Mouse (Mus musculus) CH12.LX (cell line): Measurements from ENCODE around the gene Col24a1. TPM values are rescaled to one million over a fixed set of nuclear protein-coding genes. Genes with fewer than 3 reads are reported as not detected.

Source experiments
- DNase-seq: peaks from one replicate; pipeline ENCODE4 v3.0.0-alpha.2; 2013; ENCODE audit errors: extremely low read depth
- H3K27ac ChIP-seq: 2 replicates; pipeline ENCODE4 v1.5.1; 2012; ENCODE audit warnings: low read depth, mild to moderate bottlenecking, control low read depth, moderate library complexity; ENCODE audit not compliant: insufficient read depth
- H3K27me3 ChIP-seq: replicated peaks from 2 replicates; pipeline ENCODE3; 2012; ENCODE audit warnings: inconsistent platforms
- H3K36me3 ChIP-seq, 2 experiments: replicated peaks in 1 of 2; 2 replicates each; pipeline versions ENCODE3 to v1.6.1; 2012; ENCODE audit warnings: inconsistent platforms in 1 of 2, low read length in 1 of 2, mild to moderate bottlenecking in 1 of 2, mixed read lengths in 1 of 2, moderate library complexity in 1 of 2; ENCODE audit not compliant: control insufficient read depth in 1 of 2, insufficient read depth in 1 of 2
- H3K4me1 ChIP-seq, 2 experiments: 2 replicates each; pipeline ENCODE4 v1.6.1; 2012; ENCODE audit warnings: inconsistent platforms in 1 of 2, moderate library complexity in 1 of 2; ENCODE audit not compliant: insufficient read depth in 2 of 2, control insufficient read depth in 1 of 2
- H3K4me2 ChIP-seq: 2 replicates; pipeline ENCODE4 v1.6.1; 2012; ENCODE audit warnings: low read depth, mild to moderate bottlenecking, control low read depth; ENCODE audit not compliant: poor library complexity, insufficient read depth, severe bottlenecking
- H3K4me3 ChIP-seq, 3 experiments: fragments of 150-350 bp in 1 of 3; sonication (generic) in 1 of 3; replicated peaks in 1 of 3; 2 replicates each; pipeline versions ENCODE3 to v1.5.1; 2011 to 2012; ENCODE audit warnings: low read depth in 2 of 3, low read length in 2 of 3, mild to moderate bottlenecking in 2 of 3, moderate library complexity in 2 of 3, control low read depth in 1 of 3, improper control_type of control experiment in 1 of 3, inconsistent platforms in 1 of 3, mixed read lengths in 1 of 3; ENCODE audit not compliant: poor library complexity in 1 of 3
- H3K79me2 ChIP-seq: replicated peaks from 2 replicates; pipeline ENCODE4 v1.6.1; 2012; ENCODE audit warnings: mild to moderate bottlenecking, moderate library complexity; ENCODE audit not compliant: control insufficient read depth, poor library complexity, insufficient read depth, severe bottlenecking; ENCODE audit errors: extremely low read depth
- H3K9ac ChIP-seq: 2 replicates; pipeline ENCODE4 v1.6.1; 2012; ENCODE audit warnings: low read depth, mild to moderate bottlenecking, control low read depth, moderate library complexity; ENCODE audit not compliant: insufficient read depth
- H3K9me3 ChIP-seq: replicated peaks from 2 replicates; pipeline ENCODE3; 2012; ENCODE audit warnings: low read length, inconsistent platforms, mixed read lengths
- BHLHE40 ChIP-seq: IDR thresholded peaks from 2 replicates; pipeline ENCODE4 v1.6.1; 2011; ENCODE audit warnings: mild to moderate bottlenecking, low read depth, low read length, improper control_type of control experiment
- CHD1 ChIP-seq: IDR thresholded peaks from 2 replicates; pipeline ENCODE4 v1.6.1; 2012; ENCODE audit warnings: low read depth, low read length, improper control_type of control experiment, inconsistent platforms
- CTCF ChIP-seq, 2 experiments: IDR thresholded peaks in 1 of 2; conservative IDR thresholded peaks in 1 of 2; 2 replicates each; pipeline ENCODE4 v1.5.1; 2011 to 2012; ENCODE audit warnings: low read depth in 2 of 2, low read length in 2 of 2, improper control_type of control experiment in 1 of 2, inconsistent platforms in 1 of 2, mild to moderate bottlenecking in 1 of 2, moderate library complexity in 1 of 2
- E2F4 ChIP-seq: IDR thresholded peaks from 2 replicates; pipeline ENCODE4 v1.6.1; 2011; ENCODE audit warnings: low read depth, low read length, improper control_type of control experiment; ENCODE audit not compliant: insufficient replicate concordance
- ELF1 ChIP-seq: IDR thresholded peaks from 2 replicates; pipeline ENCODE4 v1.6.1; 2014; ENCODE audit warnings: low read depth, mild to moderate bottlenecking, inconsistent platforms, low read length, improper control_type of control experiment
- EP300 ChIP-seq: IDR thresholded peaks from 2 replicates; pipeline ENCODE4 v1.6.1; 2011; ENCODE audit warnings: low read length, improper control_type of control experiment
- GABPA ChIP-seq: IDR thresholded peaks from 2 replicates; pipeline ENCODE4 v1.6.1; 2012; ENCODE audit warnings: low read depth, low read length, improper control_type of control experiment, inconsistent platforms; ENCODE audit not compliant: insufficient replicate concordance
- HCFC1 ChIP-seq: IDR thresholded peaks from 2 replicates; pipeline ENCODE4 v1.6.1; 2012; ENCODE audit warnings: low read depth, mild to moderate bottlenecking, inconsistent platforms, low read length, improper control_type of control experiment
- IRF4 ChIP-seq: IDR thresholded peaks from 2 replicates; pipeline ENCODE4 v1.6.1; 2014; ENCODE audit warnings: low read depth, mild to moderate bottlenecking, inconsistent platforms, low read length, improper control_type of control experiment
- JUN ChIP-seq: IDR thresholded peaks from 2 replicates; pipeline ENCODE4 v1.6.1; 2011; ENCODE audit warnings: low read depth, mild to moderate bottlenecking, low read length, improper control_type of control experiment, moderate library complexity; ENCODE audit not compliant: insufficient read depth
- JUND ChIP-seq: conservative IDR thresholded peaks from 2 replicates; pipeline ENCODE4 v1.6.1; 2011; ENCODE audit warnings: low read depth, low read length, improper control_type of control experiment
- KAT2A ChIP-seq: IDR thresholded peaks from 2 replicates; pipeline ENCODE4 v1.6.1; 2012; ENCODE audit warnings: low read length, improper control_type of control experiment, inconsistent platforms; ENCODE audit not compliant: insufficient replicate concordance
- MAFK ChIP-seq: IDR thresholded peaks from 2 replicates; pipeline ENCODE4 v1.6.1; 2011; ENCODE audit warnings: low read length, improper control_type of control experiment; ENCODE audit not compliant: insufficient replicate concordance
- MAX ChIP-seq: IDR thresholded peaks from 2 replicates; pipeline ENCODE4 v1.6.1; 2011; ENCODE audit warnings: low read length, improper control_type of control experiment
- MAZ ChIP-seq: IDR thresholded peaks from 2 replicates; pipeline ENCODE4 v1.6.1; 2012; ENCODE audit warnings: low read depth, mild to moderate bottlenecking, inconsistent platforms, low read length, improper control_type of control experiment, moderate library complexity
- MEF2A ChIP-seq: IDR thresholded peaks from 2 replicates; pipeline ENCODE4 v1.6.1; 2014; ENCODE audit warnings: low read depth, mild to moderate bottlenecking, inconsistent platforms, low read length, improper control_type of control experiment, borderline replicate concordance
- MXI1 ChIP-seq: IDR thresholded peaks from 2 replicates; pipeline ENCODE4 v1.6.1; 2011; ENCODE audit warnings: mild to moderate bottlenecking, low read depth, low read length, improper control_type of control experiment
- NELFE ChIP-seq: IDR thresholded peaks from 2 replicates; pipeline ENCODE4 v1.6.1; 2011; ENCODE audit warnings: low read depth, low read length, improper control_type of control experiment
- PAX5 ChIP-seq: IDR thresholded peaks from 2 replicates; pipeline ENCODE4 v1.6.1; 2012; ENCODE audit warnings: low read length, inconsistent platforms, mixed read lengths
- POLR2A ChIP-seq: IDR thresholded peaks from 2 replicates; pipeline ENCODE4 v1.6.1; 2011; ENCODE audit warnings: low read depth, mild to moderate bottlenecking, improper control_type of control experiment, low read length
- POLR2AphosphoS2 ChIP-seq: IDR thresholded peaks from 2 replicates; pipeline ENCODE4 v1.6.1; 2011; ENCODE audit warnings: low read depth, low read length, improper control_type of control experiment
- RAD21 ChIP-seq: IDR thresholded peaks from 2 replicates; pipeline ENCODE4 v1.6.1; 2011; ENCODE audit warnings: low read depth, mild to moderate bottlenecking, low read length, improper control_type of control experiment, moderate library complexity
- SIN3A ChIP-seq: IDR thresholded peaks from 2 replicates; pipeline ENCODE4 v1.6.1; 2012; ENCODE audit warnings: low read length, improper control_type of control experiment, inconsistent platforms
- SMC3 ChIP-seq: IDR thresholded peaks from 2 replicates; pipeline ENCODE4 v1.6.1; 2011; ENCODE audit warnings: low read depth, low read length, improper control_type of control experiment
- TBP ChIP-seq: conservative IDR thresholded peaks from 2 replicates; pipeline ENCODE4 v1.6.1; 2011; ENCODE audit warnings: low read depth, low read length, improper control_type of control experiment
- TCF12 ChIP-seq: IDR thresholded peaks from 2 replicates; pipeline ENCODE4 v1.6.1; 2014; ENCODE audit warnings: low read depth, mild to moderate bottlenecking, inconsistent platforms, low read length, improper control_type of control experiment
- UBTF ChIP-seq: IDR thresholded peaks from 2 replicates; pipeline ENCODE4 v1.6.1; 2012; ENCODE audit warnings: low read depth, mild to moderate bottlenecking, inconsistent platforms, low read length, improper control_type of control experiment, moderate library complexity
- USF1 ChIP-seq: IDR thresholded peaks from 2 replicates; pipeline ENCODE4 v1.6.1; 2014; ENCODE audit warnings: low read depth, mild to moderate bottlenecking, inconsistent platforms, low read length, improper control_type of control experiment
- ZKSCAN1 ChIP-seq: IDR thresholded peaks from 2 replicates; pipeline ENCODE4 v1.6.1; 2012; ENCODE audit warnings: low read depth, inconsistent platforms, low read length, improper control_type of control experiment, borderline replicate concordance
- ZMIZ1 ChIP-seq: IDR thresholded peaks from 2 replicates; pipeline ENCODE4 v1.6.1; 2012; ENCODE audit warnings: low read depth, mild to moderate bottlenecking, inconsistent platforms, low read length, improper control_type of control experiment
- ZNF384 ChIP-seq: IDR thresholded peaks from 2 replicates; pipeline ENCODE4 v1.6.1; 2012; ENCODE audit warnings: low read depth, low read length, improper control_type of control experiment, inconsistent platforms
- dilution Hi-C: fragments of 300-500 bp; cut with MboI; formaldehyde crosslinking; loops from 2 replicates; pipeline ENCODE4 v1.14.3; 2020; ENCODE audit warnings: low sequenced_read_pairs; ENCODE audit not compliant: extremely low pct_unique_long_range_greater_than_20kb, extremely low pct_ligation_motif_present
- in situ Hi-C: fragments of 300-500 bp; cut with MboI; formaldehyde crosslinking; loops from 3 replicates; pipeline ENCODE4 v1.14.3; 2019; ENCODE audit warnings: low sequenced_read_pairs, low pct_ligation_motif_present, low pct_unique_long_range_greater_than_20kb, mixed read lengths
- polyA plus RNA-seq: library from polyadenylated mRNA; unstranded; fragments of >175 nt; gene quantifications from 2 replicates; pipeline ENCODE4 v1.2.1, GENCODE M21; 2012; ENCODE audit warnings: low read depth; ENCODE audit not compliant: insufficient read length
- total RNA-seq, 2 experiments: library from RNA; depleted of rRNA; stranded (reverse); fragments of 300-350 nt in 1 of 2; fragments of >200 nt in 1 of 2; gene quantifications; 2 replicates each; pipeline ENCODE4 v1.2.3; 2012 to 2014

Gene Col24a1
- total and polyA plus RNA-seq, 3 experiments: 0.10 TPM; not detected in 2

DNA sequence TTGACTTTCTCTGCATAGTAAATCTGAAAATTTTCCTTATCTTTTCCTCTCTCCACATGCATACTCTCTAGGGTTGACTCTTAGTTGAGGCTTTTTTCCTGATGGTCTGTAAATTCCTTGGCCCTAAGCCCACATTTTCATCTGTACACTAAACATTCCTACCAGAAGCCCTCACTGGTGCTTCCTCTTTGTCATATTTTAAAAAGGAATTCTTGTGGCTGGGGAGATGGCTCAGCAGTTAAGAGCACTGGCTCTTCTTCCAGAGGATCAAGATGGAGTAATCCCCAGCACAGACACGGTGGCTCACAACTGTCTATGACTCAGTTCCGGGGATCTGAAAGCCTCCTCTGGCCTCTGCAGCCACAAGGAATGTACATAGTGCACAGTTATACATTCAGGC lies 128.1 kb downstream of the Col24a1 start:
- no peak for DNase-seq
- no peaks in the 10 kb centered on the region for H3K36me3 ChIP-seq
- TF ChIP-seq TCF12 (no peak), MAFK (no peak), SIN3A (no peak), POLR2AphosphoS2 (no peak), UBTF (no peak), KAT2A (no peak), MEF2A (no peak), CTCF (conservative IDR thresholded peaks at IDR 0.05 in 1 of 2, IDR thresholded peaks at IDR 0.05 in 1 of 2; ENCODE audit: low read depth in 2 of 2, low read length in 2 of 2) (no peak), MXI1 (no peak), JUND (no peak), MAX (no peak)
- no peak overlapping the region for H3K27ac ChIP-seq
- H3K9ac ChIP-seq: no peak overlapping the region
- dilution Hi-C loops: no loop called here
- H3K9me3 ChIP-seq: no peaks in the 10 kb centered on the region
- H3K4me3 ChIP-seq: no peak overlapping the region
- in situ Hi-C loops: loop anchor here (25.0 kb wide), 1 partner anchor 492 kb away; the partner anchor contains the start of gene Bcl10
- no peak overlapping the region for H3K4me2 ChIP-seq
- no peaks in the 10 kb centered on the region for H3K27me3 ChIP-seq
- H3K4me1 ChIP-seq: peaks cover 3 to 17% of the 10 kb centered on the region in 2 experiments; a peak in 2 of 4 replicates
- H3K79me2 ChIP-seq: no peaks in the 10 kb centered on the region

DNA sequence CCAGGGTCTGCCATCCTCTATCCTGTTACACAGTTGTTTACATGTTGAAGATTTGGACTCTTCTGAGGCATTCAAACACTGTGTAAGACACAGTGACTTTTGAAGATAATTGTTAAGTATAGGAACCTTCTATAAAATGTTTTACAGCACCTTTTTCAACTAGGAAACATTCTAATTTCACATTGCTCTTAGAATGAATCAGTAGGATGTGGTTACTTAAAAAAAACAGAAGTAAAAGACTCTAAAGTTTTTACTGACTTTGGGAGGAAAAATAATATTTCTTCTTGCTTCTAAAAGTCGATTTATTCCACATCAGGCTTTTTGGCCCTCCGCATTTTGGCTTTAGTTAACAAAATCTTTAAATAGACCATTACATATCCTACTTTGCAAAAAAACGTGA lies 129.8 kb downstream of the Col24a1 start:
- H3K27ac ChIP-seq: no peak overlapping the region
- TF ChIP-seq GABPA: no peak
- no peak for TF ChIP-seq SMC3
- TF ChIP-seq MEF2A: no peak
- no peak for TF ChIP-seq TBP
- TF ChIP-seq IRF4: no peak; the same call in 1 of the 2 replicates
- TF ChIP-seq ZNF384: peak; percentile 67; the same call in 1 of the 2 replicates
- TF ChIP-seq USF1: no peak
- TF ChIP-seq JUN: 0 out of 2 replicates have a peak, but pooled peaks have one; percentile 20
- TF ChIP-seq RAD21: no peak
- TF ChIP-seq CTCF (conservative IDR thresholded peaks at IDR 0.05 in 1 of 2, IDR thresholded peaks at IDR 0.05 in 1 of 2; ENCODE audit: low read depth in 2 of 2, low read length in 2 of 2): no peak
- TF ChIP-seq BHLHE40: no peak
- TF ChIP-seq ELF1: no peak
- no peak for TF ChIP-seq CHD1
- no peak; the same call in 1 of the 2 replicates for TF ChIP-seq JUND
- TF ChIP-seq POLR2A: no peak
- peak; percentile 67 for TF ChIP-seq EP300
- TF ChIP-seq MAFK: no peak
- no peak for TF ChIP-seq MAZ
- no peak for TF ChIP-seq E2F4
- no peak for TF ChIP-seq MXI1
- TF ChIP-seq HCFC1: no peak
- no peak for TF ChIP-seq ZMIZ1
- no peak for TF ChIP-seq ZKSCAN1
- no peak for TF ChIP-seq PAX5
- TF ChIP-seq NELFE: no peak
- TF ChIP-seq KAT2A: no peak
- dilution Hi-C loops (no loop called here), in situ Hi-C loops (loop anchor here (25.0 kb wide), 1 partner anchor 490 kb away; the partner anchor contains the start of gene Bcl10)
- H3K27me3 ChIP-seq: no peaks in the 10 kb centered on the region
- no peaks in the 10 kb centered on the region for H3K36me3 ChIP-seq
- H3K79me2 ChIP-seq: no peaks in the 10 kb centered on the region
- H3K4me3 ChIP-seq: no peak overlapping the region
- H3K4me1 ChIP-seq: peaks cover 3 to 17% of the 10 kb centered on the region in 2 experiments; a peak in 2 of 4 replicates
- no peak overlapping the region for H3K9ac ChIP-seq
- H3K4me2 ChIP-seq: no peak overlapping the region
- DNase-seq: no peak
- H3K9me3 ChIP-seq: no peaks in the 10 kb centered on the region
